Mouse (Mus musculus): ENCODE data around the gene Cttn. TPM values are rescaled to one million over a fixed set of nuclear protein-coding genes. Genes with fewer than 3 reads are reported as not detected.

Cttn gene
- total RNA-seq, 2 experiments from 2014 or later: 91.7 to 103 TPM

DNA sequence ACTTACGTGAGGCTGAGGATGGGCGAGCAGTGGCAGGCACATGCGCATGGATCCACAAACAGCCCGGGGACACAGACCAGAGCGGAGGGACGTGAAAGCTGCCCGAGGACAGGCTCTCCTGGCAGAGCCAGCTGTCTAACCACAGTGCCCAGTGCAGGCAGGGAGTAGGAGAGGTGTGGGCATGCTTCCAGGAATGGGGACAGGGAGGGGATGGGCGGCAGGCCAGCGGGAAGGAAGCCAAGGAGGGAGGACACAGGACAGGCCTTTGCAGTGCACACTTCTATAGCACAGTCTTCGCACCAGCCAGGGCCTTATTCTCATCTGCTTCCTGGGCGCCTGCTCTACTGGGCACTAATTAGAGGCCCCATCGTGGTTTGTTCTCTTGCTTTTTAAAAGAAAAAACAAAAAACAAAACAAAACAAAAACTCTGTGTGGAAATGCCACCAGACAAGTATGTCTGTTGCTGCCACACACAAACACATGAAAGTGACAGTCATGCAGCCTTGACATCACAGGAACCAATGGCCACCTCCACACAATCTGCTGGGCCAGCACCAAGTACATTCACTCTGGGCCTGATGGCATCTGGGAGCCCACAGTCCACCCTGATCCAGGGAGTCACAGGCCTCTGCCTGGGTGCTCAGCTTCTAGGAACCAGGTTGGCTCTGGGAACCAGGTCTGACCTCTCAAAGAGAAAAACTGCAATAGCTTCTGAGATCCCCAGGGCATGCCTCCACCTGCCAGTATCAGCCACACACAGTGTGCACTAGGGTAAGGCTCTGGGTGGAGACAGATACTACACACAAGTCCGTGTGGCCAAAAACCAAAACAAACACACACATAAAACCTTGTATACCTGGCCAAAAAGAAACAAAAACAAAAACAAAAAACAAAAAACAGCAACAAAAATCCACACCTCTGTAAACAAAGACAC, 20.9 kb downstream of the Cttn start:
- peak; percentile 64 to 77 for DNase-seq (ENCODE audit: low spot score in 2 of 2)

GRCm38 (mm10) chr7:144448186-144448585, 22.6 kb downstream of the Cttn start:
- no peak for DNase-seq (ENCODE audit: low spot score in 2 of 2)

GRCm38 (mm10) chr7:144447146-144447545, 23.7 kb downstream of the Cttn start:
- DNase-seq (ENCODE audit: low spot score in 2 of 2): no peak

DNA sequence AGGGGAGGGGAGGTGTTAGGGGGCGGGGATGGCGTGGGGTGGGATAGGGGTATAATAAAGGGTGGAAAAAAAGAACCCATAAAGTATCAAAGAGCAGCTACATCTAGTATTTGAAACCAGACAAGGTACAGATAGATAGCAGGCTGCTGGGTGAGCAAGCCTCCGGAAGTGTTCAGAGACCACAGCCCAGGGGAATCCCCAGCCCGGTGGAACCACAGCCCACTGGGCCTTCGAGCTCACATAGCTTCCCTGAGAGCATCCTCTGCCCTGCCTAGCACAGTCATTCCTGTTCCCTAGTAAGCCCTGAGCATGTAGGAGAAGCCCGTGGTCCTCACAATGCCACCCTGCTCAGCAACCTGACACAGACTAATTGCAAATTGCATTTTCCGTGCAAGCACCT, 26.0 kb downstream of the Cttn start:
- no peak for DNase-seq (ENCODE audit: low spot score in 2 of 2)

DNA sequence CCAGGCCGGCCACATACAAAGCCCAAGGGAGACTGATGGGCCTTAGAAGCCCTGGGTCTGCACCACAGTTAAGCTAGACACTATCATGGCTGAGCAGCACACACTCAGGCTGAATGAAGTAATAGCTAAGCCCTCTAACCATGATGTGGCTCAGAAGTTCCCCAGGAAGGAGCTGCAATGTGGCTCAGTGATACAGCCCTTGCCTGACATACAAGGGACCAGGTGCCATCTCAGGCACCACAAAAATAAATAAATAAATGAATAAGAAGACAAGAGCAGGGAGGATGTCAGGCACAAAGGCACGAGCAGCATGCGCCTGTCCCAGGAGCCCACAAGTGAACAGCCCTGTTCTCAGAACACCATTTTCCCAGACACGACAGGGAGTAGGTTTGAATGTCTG, 28.8 kb downstream of the Cttn start:
- DNase-seq (ENCODE audit: low spot score in 2 of 2): no peak

DNA sequence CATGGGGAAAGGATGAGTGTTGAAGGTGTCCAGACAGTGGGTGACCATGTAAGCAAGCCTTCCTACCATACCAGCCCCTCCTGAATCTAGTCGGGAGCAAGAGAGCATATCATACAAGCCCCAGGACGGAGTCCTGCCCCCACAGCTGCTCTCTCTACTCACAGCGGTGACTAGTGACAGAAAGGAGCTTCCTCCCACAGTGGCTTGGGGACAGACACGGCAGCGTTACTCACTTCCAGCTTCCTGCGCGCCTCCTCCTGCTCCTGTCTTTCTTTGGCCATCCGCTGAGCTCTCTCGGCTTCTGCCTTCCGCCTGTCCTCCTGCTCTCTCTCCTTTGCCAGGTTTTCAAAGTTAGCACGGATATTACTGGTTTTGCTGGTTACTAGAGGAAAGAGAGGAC, 29.3 kb downstream of the Cttn start:
- DNase-seq (ENCODE audit: low spot score in 2 of 2): peak; percentile 31 to 52

- no peak for DNase-seq (ENCODE audit: low spot score in 2 of 2)
These were observed 32.0 kb downstream of the Cttn start for GRCm38 (mm10) chr7:144438811-144439210.

DNA sequence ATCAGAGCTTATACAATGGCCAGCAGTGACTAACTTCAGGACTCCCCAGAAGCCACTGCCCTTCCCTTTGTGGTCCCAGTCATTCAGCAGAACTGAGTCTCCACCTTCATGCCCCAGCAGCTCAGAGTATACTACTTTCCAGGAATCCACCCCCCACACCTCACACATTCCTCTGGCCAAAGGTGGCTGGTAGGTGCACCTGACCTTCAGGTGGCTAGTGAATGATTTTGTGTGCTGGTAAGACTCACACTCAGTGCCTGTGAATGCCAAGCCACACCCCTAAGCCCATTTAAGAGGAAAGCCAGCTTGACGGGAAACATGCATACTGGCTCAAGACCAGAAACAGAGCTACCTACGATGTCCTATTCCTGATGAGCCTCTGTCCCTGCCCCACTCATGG, 37.9 kb downstream of the Cttn start:
- DNase-seq (ENCODE audit: low spot score in 2 of 2): no peak

DNA sequence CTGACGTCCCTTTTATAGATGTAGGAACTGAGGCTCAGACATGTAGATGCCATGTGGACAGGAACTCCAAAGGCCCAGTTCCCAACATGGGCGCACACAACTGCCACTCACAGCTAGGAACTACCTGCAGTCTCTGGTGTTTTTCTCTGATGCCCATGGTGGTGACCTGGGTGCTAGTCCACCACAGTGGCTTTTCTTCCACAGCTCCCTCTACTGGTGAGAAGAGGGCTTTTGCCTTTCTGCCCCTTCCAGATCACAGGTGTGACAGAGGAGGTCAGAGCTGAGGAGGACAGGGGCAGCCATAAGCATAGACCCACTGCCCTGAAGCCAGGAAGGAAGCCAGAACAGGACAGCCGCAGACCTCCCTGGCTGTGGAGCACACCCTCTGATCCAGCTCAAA, 43.3 kb downstream of the Cttn start:
- DNase-seq (ENCODE audit: low spot score in 2 of 2): no peak

- no peak for DNase-seq (ENCODE audit: low spot score in 2 of 2)
These were observed 44.2 kb downstream of the Cttn start for GRCm38 (mm10) chr7:144426594-144426993.

- DNase-seq (ENCODE audit: low spot score in 2 of 2): peak; percentile 74 to 75
These were observed 44.9 kb downstream of the Cttn start for GRCm38 (mm10) chr7:144425953-144426352.

GRCm38 (mm10) chr7:144421478-144421877, 49.3 kb downstream of the Cttn start:
- no peak for DNase-seq (ENCODE audit: low spot score in 2 of 2)

DNA sequence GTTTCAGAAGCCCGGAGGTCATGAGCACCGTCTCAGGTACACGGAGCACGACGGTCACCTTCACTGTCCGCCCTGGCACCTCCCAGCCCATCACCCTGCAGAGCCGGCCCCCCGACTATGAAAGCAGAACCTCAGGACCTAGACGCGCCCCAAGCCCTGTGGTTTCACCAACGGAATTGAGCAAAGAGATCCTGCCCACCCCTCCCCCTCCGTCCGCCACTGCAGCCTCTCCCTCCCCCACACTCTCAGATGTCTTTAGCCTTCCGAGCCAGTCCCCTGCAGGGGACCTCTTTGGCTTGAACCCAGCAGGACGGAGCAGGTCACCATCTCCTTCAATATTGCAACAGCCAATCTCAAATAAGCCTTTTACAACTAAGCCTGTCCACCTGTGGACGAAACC, 50.3 kb downstream of the Cttn start:
- no peak for DNase-seq (ENCODE audit: low spot score in 2 of 2)

- DNase-seq (ENCODE audit: low spot score in 2 of 2): peak; percentile 85 to 88
These were observed 53.0 kb downstream of the Cttn start for GRCm38 (mm10) chr7:144417644-144418343.

DNA sequence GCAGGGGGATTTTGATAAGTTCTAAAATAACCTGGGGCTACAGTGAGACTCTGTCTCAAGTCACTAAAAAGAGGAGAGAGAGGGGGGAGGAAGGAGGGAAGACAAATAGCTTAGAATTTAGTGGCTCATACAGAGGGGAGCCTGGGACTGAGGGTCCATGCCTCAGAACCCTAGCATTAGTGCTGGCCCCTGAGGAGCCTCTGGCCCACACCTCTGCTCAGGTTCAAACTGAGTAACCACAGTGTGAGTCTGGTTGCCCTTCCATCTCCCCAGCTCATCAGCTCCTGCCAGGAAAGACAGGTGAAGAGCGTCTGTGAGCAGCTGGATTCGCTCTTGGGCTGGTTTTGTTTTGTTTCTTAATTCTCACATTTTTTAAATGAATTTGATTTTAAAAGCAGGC, 53.6 kb downstream of the Cttn start:
- DNase-seq (ENCODE audit: low spot score in 2 of 2): no peak

DNA sequence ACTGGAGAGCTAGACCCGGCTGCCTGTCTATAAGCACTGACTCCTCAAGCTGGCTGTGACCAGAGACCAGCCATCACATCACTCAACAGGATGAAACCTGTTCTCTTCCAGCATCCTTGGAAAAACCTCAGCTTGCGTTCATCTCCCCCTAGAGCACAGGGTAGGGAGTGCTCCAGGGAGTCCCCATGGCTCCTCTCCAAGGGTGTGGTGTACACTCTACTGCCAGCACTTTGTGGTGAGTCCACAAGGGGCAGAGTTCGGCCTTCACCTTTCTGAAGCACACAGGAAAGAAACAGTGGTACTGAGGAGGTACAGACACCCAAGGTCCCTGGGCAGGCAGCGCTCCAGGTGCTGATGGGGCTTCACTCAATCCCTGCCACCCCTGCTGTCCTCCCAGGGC, 55.0 kb downstream of the Cttn start:
- no peak for DNase-seq (ENCODE audit: low spot score in 2 of 2)

- no peak for DNase-seq (ENCODE audit: low spot score in 2 of 2)
These were observed 56.2 kb downstream of the Cttn start for GRCm38 (mm10) chr7:144414632-144415031.

- DNase-seq (ENCODE audit: low spot score in 2 of 2): no peak
These were observed 58.6 kb downstream of the Cttn start for GRCm38 (mm10) chr7:144411967-144412906.

GRCm38 (mm10) chr7:144409682-144410081, 61.1 kb downstream of the Cttn start:
- no peak for DNase-seq (ENCODE audit: low spot score in 2 of 2)

DNA sequence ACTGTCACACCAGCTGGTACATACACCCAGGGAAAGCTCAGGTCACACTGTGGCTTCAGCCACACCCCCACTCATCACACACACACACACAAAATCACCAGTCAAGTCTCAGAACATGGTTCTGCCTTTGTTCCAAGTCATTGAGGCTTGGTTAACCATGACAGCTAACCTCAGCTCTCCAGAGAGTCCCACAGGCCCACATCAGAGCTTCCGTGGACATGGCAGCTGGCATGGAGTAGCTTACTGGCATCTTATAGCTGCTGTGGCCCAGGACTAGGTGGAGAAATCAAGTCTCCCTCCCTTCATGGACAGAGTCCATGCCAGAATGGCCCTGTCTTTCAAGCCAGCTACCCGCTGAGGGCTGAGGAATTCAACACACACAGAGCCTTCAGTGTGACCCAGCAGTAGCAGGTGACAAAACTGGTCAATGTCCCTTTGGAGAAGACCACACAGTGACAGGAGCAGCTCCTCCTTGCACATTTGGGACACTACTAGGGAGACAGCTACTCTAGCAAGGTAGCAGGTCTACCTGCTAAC, 62.3 kb downstream of the Cttn start:
- DNase-seq (ENCODE audit: low spot score in 2 of 2): no peak

- DNase-seq (ENCODE audit: low spot score in 2 of 2): peak; percentile 42 to 69
These were observed 63.1 kb downstream of the Cttn start for GRCm38 (mm10) chr7:144407675-144408074.
